Mouse (Mus musculus) cerebellum, adult 2 months (tissue): Measurements from ENCODE around the gene Col6a6.

Source experiments
- CTCF ChIP-seq: fragments of 200-500 bp; IDR thresholded peaks from 2 replicates; pipeline ENCODE4 v1.5.1; 2011; ENCODE audit warnings: low read depth, mild to moderate bottlenecking, control low read depth, low read length, moderate library complexity, borderline replicate concordance; ENCODE audit not compliant: insufficient read depth
- POLR2A ChIP-seq: fragments of 200-500 bp; IDR thresholded peaks from 2 replicates; pipeline ENCODE4 v1.6.1; 2011; ENCODE audit warnings: low read length, control low read depth, borderline replicate concordance; ENCODE audit not compliant: insufficient read depth

DNA sequence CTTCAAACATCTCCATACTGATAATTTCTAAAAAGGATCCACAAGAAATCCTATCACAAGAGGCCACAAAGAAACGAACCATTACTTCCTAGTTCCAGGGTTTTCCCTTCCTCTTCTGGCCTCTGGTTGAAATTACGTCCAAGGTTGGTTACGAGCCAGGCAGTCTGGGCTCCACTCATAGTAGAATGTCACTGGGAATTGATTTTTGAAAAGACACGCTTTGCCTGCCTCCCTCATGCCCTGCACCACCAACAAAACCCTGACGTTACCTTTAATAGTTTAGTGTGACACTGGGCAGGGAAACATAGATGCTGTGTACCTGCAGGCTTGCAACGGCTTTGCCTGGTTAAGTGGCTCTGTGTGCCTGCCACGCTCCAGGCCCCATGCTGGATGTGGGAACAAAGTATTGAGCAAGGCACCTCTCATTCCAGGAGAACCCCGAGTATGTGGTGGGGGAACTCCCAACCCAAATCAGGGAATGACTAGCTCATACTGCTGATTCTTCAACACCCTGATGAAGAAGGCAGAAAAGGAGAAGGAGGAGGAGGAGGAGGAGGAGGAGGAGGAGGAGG lies 798 bp downstream of the Col6a6 start:
- TF ChIP-seq CTCF: no peak
- no peak for TF ChIP-seq POLR2A
